Mouse (Mus musculus) E14TG2a.4 (cell line): ENCODE data around the gene Tut4.

Source experiments
- CTCF ChIP-seq: conservative IDR thresholded peaks from 2 replicates; pipeline ENCODE4 v1.5.1; 2014; ENCODE audit warnings: low read length
- NANOG ChIP-seq: IDR thresholded peaks from 2 replicates; pipeline ENCODE4 v1.6.1; 2014; ENCODE audit warnings: borderline replicate concordance, low read length, mixed read lengths
- POU5F1 ChIP-seq: IDR thresholded peaks from 2 replicates; pipeline ENCODE4 v1.6.1; 2014; ENCODE audit warnings: low read length, borderline replicate concordance

DNA sequence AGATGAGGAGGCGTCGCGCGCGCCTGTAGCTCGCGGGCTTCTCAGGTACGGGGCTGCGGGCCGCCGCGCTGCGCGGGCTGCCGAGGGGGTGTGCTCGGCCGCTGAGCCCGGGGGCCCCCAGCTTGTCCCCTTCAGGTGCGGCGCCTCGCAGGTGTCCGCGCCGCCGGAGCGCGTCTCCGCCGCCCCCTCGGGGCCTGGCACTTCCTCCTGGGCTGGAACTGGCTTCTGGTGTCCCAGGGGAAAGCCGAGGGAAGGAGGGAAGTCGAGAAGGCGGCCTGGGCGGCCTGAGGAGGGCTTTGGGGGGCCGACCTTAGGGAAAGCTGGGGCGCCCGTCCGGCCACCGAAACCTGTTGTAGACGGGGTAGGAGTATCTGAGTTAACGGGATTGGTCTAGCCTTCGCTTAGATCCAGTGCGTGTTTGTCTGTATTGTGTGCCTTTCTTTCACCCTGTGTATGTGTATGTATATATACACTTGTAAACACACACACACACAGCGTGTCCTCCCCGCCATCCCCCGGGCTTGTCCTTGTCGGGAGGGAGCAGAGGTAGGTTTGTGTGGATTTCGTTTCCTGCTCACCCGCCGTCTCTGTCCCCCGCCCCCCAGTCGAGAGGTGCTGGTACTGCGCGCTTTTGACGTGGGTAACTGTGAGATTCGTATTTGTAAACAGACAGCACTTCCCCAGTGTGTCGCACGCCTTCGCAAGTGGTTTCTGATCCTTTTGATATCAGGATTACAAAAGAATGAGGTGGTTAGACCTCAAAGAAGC lies 1.1 kb downstream of the Tut4 start:
- TF ChIP-seq CTCF: no peak
- no peak for TF ChIP-seq POU5F1
- TF ChIP-seq NANOG: no peak
